Comparison of ENCODE assay signal across 17 mouse cellular contexts in the genomic region with DNA sequence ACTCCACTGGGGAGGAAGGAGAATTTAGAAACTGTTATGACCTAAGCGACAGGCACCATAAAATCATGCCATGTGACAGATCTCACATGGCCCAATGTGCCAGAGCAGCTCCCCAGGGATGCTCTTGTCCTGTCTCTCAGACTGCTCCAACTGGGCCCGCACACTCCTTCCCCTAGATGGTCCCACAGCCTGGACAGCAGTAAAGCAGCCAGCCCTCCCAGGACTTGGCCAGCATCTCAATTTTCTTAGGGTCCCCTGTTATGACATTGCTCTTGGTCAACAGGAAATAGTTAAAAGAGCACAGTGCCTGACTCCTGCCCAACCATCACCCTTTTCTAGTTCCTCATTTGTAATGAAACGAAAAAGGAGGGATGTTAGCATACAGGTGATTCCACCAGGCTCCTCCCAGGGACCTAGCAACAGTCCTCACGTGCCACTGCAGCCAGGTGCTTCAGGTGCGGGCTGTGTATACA. TPM values are rescaled to one million over a fixed set of nuclear protein-coding genes. Genes with fewer than 3 reads are reported as not detected.
DNase-seq lines count a peak whose midpoint lies in the region; ATAC-seq and TF ChIP-seq lines count a peak whose summit lies in the region.
"Had no signal": no experiment of that assay in that cellular context is flagged by ENCODE, and none has a peak within 500 bp of the region (broad histone marks: within the 10 kb centered on the region; RNA-seq: fewer than 3 reads in every experiment).

No protein-coding gene starts in this region.

- peaks cover 24% of the 10 kb centered on the region for H3K4me1 ChIP-seq in kidney, adult 2 months (ENCODE audit: control insufficient read depth, insufficient read depth, low read length)
- H3K4me1 ChIP-seq in kidney, embryonic 14.5 days (ENCODE audit: control insufficient read depth, insufficient read depth, low read length), result peaks cover 22% of the 10 kb centered on the region
- peaks cover 19% of the 10 kb centered on the region for H3K4me1 ChIP-seq in brown adipose tissue, adult 24 weeks (ENCODE audit: control insufficient read depth, insufficient read depth, insufficient read length, low read length)

- H3K4me2 ChIP-seq in kidney, embryonic 14.5 days (replicated peaks; ENCODE audit: low read depth, low read length), result no peak overlapping the region
- H3K4me2 ChIP-seq: embryonic facial prominence, embryonic 13.5 days; hindbrain, embryonic 13.5 days; midbrain, embryonic 11.5 days had no signal

- H3K27ac ChIP-seq in kidney, adult 2 months (ENCODE audit: insufficient read depth, low read depth, low read length), result no peak overlapping the region; the same call in 1 of the 2 replicates
- H3K27ac ChIP-seq in kidney, embryonic 14.5 days (ENCODE audit: low read depth, low read length), result no peak overlapping the region
- H3K27ac ChIP-seq in brown adipose tissue, adult 24 weeks (replicated peaks; ENCODE audit: low read depth, low read length), result peak overlapping the region; percentile 82
- peak overlapping the region; percentile 80 for H3K27ac ChIP-seq in macrophage
- H3K27ac ChIP-seq: embryonic facial prominence, embryonic 13.5 days; hindbrain, embryonic 13.5 days had no signal

- H3K9me3 ChIP-seq in kidney, embryonic 14.5 days (ENCODE audit: control insufficient read depth, low read length), result no peaks in the 10 kb centered on the region
- H3K9me3 ChIP-seq: embryonic facial prominence, embryonic 13.5 days; hindbrain, embryonic 13.5 days had no signal

- no peaks in the 10 kb centered on the region for H3K36me3 ChIP-seq in kidney, adult 2 months (ENCODE audit: control insufficient read depth, insufficient read depth, low read length)
- H3K36me3 ChIP-seq in kidney, embryonic 14.5 days (ENCODE audit: control insufficient read depth, insufficient read depth, low read length), result no peaks in the 10 kb centered on the region
- H3K36me3 ChIP-seq in macrophage (ENCODE audit: inconsistent target), result peaks cover 19% of the 10 kb centered on the region; the same call in 1 of the 2 replicates
- H3K36me3 ChIP-seq: embryonic facial prominence, embryonic 13.5 days; hindbrain, embryonic 13.5 days had no signal

- TF ChIP-seq POLR2A in kidney, adult 2 months (IDR thresholded peaks at IDR 0.05; ENCODE audit: low read depth, low read length), result no peak

- TF ChIP-seq CTCF in kidney, adult 2 months (conservative IDR thresholded peaks at IDR 0.05; ENCODE audit: insufficient read depth, insufficient read length, low read depth, low read length), result no peak

- 68% methylated on average over 5 of the region's 5 CpGs for WGBS in kidney, adult 2 months
- WGBS in kidney, embryonic 14.5 days, result 82% methylated on average over 5 of the region's 5 CpGs
- 28% methylated on average over 5 of the region's 5 CpGs for WGBS in macrophage (ENCODE audit: missing documents)

- H3K27me3 ChIP-seq in kidney, adult 2 months (replicated peaks; ENCODE audit: control insufficient read depth, insufficient read depth, low read length), result no peaks in the 10 kb centered on the region
- no peaks in the 10 kb centered on the region for H3K27me3 ChIP-seq in kidney, embryonic 14.5 days (ENCODE audit: control insufficient read depth, insufficient read depth, low read length)
- H3K27me3 ChIP-seq: embryonic facial prominence, embryonic 13.5 days; hindbrain, embryonic 13.5 days had no signal

- no peak for ATAC-seq in kidney, embryonic 14.5 days (ENCODE audit: low FRiP score, low TSS enrichment)

- H3K9ac ChIP-seq in kidney, embryonic 14.5 days (ENCODE audit: low read depth, low read length), result no peak overlapping the region
- H3K9ac ChIP-seq: embryonic facial prominence, embryonic 13.5 days; hindbrain, embryonic 13.5 days had no signal

- no peak overlapping the region for H3K4me3 ChIP-seq in kidney, adult 2 months (ENCODE audit: insufficient read depth, low read depth, low read length)
- no peak overlapping the region for H3K4me3 ChIP-seq in kidney, embryonic 14.5 days (ENCODE audit: low read length)
- H3K4me3 ChIP-seq in brown adipose tissue, adult 24 weeks (ENCODE audit: insufficient read depth, low read depth, low read length), result no peak overlapping the region
- no peak overlapping the region for H3K4me3 ChIP-seq in macrophage (ENCODE audit: inconsistent target)
- H3K4me3 ChIP-seq: embryonic facial prominence, embryonic 13.5 days; hindbrain, embryonic 13.5 days had no signal

- H3K79me2 ChIP-seq in macrophage (ENCODE audit: inconsistent target), result peaks cover 15% of the 10 kb centered on the region

- DNase-seq in kidney, adult 2 months, result peak; percentile 50
- peak; percentile 72 to 79 for DNase-seq in B cell, adult 2 months
- no peak for DNase-seq in testis, postnatal 10 days (ENCODE audit: low spot score)
- no peak for DNase-seq in ovary, postnatal 14 days (ENCODE audit: low spot score)
- DNase-seq: cerebellum, postnatal 10 days; kidney, postnatal 4 days; lung, adult 2 months; retina, postnatal 1 day; thymus, postnatal 14 days had no signal

RNA-seq across cellular contexts. Expression of a gene that starts 4.2 kb away (rescaled TPM):
- polyA plus RNA-seq in kidney, adult 2 months (2012; rRNA removed), result 32.9 and 35.5 TPM in 2 replicates
- 0.93 and 1.9 TPM in 2 replicates for polyA plus RNA-seq in kidney, embryonic 14.5 days (2014; fragmentation: Nextera tagmentation; extraction: Ambion mirVana)
- polyA plus RNA-seq in brown adipose tissue, adult 24 weeks (2012; ENCODE audit: insufficient read depth, insufficient read length, missing spikeins), result 18.0 and 29.7 TPM in 2 replicates
- total RNA-seq in macrophage (2018; cell fraction: chromatin; rRNA removed), result 100 to 1,000 TPM in 25 of 26 experiments, 10 to 100 TPM in 1; 60.7 to 404 (median 167) TPM
- 10 to 100 TPM; 34.1 to 79.6 (median 45.1) TPM for total RNA-seq in macrophage (2018; cell fraction: cytosol; rRNA removed)
- total RNA-seq in macrophage (2018; cell fraction: nucleus; rRNA removed), result 100 to 1,000 TPM in 14 of 26 experiments, 10 to 100 TPM in 12; 68.7 to 260 (median 106) TPM
- 31.1 to 76.3 TPM (median 53.5 TPM) in 3 replicates for polyA plus RNA-seq in macrophage (2018)

RNA-seq across cellular contexts. Expression of a gene that starts 27.0 kb away (rescaled TPM):
- polyA plus RNA-seq in kidney, adult 2 months (2012; rRNA removed), result 0.09 TPM in 1 of 2 replicates, not detected in the other
- 0.37 and 0.60 TPM in 2 replicates for polyA plus RNA-seq in kidney, embryonic 14.5 days (2014; fragmentation: Nextera tagmentation; extraction: Ambion mirVana)
- polyA plus RNA-seq in brown adipose tissue, adult 24 weeks (2012; ENCODE audit: insufficient read depth, insufficient read length, missing spikeins), result not detected in 2 replicates
- total RNA-seq in macrophage (2018; cell fraction: chromatin; rRNA removed), result 10 to 100 TPM in 1 of 26 experiments, 1 to 10 TPM in 1, not detected in 24; 1.4 to 12.2 TPM
- not detected for total RNA-seq in macrophage (2018; cell fraction: cytosol; rRNA removed)
- total RNA-seq in macrophage (2018; cell fraction: nucleus; rRNA removed), result 1 to 10 TPM in 5 of 26 experiments, not detected in 21; 2.2 to 5.5 (median 3.4) TPM
- not detected in 3 replicates for polyA plus RNA-seq in macrophage (2018)
- total RNA-seq: left cerebral cortex, adult 8-10 months had no signal
- polyA plus RNA-seq: neural tube, embryonic 11.5 days had no signal

RNA-seq across cellular contexts. Expression of a gene that starts 47.8 kb away (rescaled TPM):
- polyA plus RNA-seq in kidney, adult 2 months (2012; rRNA removed), result 140 and 155 TPM in 2 replicates
- 286 and 297 TPM in 2 replicates for polyA plus RNA-seq in kidney, embryonic 14.5 days (2014; fragmentation: Nextera tagmentation; extraction: Ambion mirVana)
- 66.1 and 99.8 TPM in 2 replicates for polyA plus RNA-seq in brown adipose tissue, adult 24 weeks (2012; ENCODE audit: insufficient read depth, insufficient read length, missing spikeins)
- total RNA-seq in macrophage (2018; cell fraction: chromatin; rRNA removed), result 10 to 100 TPM; 24.7 to 76.2 (median 56.8) TPM
- total RNA-seq in macrophage (2018; cell fraction: cytosol; rRNA removed), result 100 to 1,000 TPM in 9 of 26 experiments, 10 to 100 TPM in 17; 76.6 to 116 (median 92.1) TPM
- 10 to 100 TPM; 37.2 to 78.5 (median 53.0) TPM for total RNA-seq in macrophage (2018; cell fraction: nucleus; rRNA removed)
- polyA plus RNA-seq in macrophage (2018), result 73.8 to 122 TPM (median 108 TPM) in 3 replicates

RNA-seq across cellular contexts. Expression of a gene that starts 54.4 kb away (rescaled TPM):
- 53.8 and 67.1 TPM in 2 replicates for polyA plus RNA-seq in kidney, adult 2 months (2012; rRNA removed)
- 1.9 and 2.6 TPM in 2 replicates for polyA plus RNA-seq in kidney, embryonic 14.5 days (2014; fragmentation: Nextera tagmentation; extraction: Ambion mirVana)
- polyA plus RNA-seq in brown adipose tissue, adult 24 weeks (2012; ENCODE audit: insufficient read depth, insufficient read length, missing spikeins), result 18.9 and 19.7 TPM in 2 replicates
- 100 to 1,000 TPM; 124 to 877 (median 414) TPM for total RNA-seq in macrophage (2018; cell fraction: chromatin; rRNA removed)
- total RNA-seq in macrophage (2018; cell fraction: cytosol; rRNA removed), result 100 to 1,000 TPM in 6 of 26 experiments, 10 to 100 TPM in 20; 31.3 to 188 (median 58.0) TPM
- 100 to 1,000 TPM in 23 of 26 experiments, 10 to 100 TPM in 3; 76.4 to 499 (median 338) TPM for total RNA-seq in macrophage (2018; cell fraction: nucleus; rRNA removed)
- 37.2 to 60.7 TPM (median 44.6 TPM) in 3 replicates for polyA plus RNA-seq in macrophage (2018)

Comparison
In these comparisons a context has a peak if more than half of its experiments do, and no peak if none do; other contexts are left out.
1. DNase-seq: peak in kidney, adult 2 months (single experiment) and B cell, adult 2 months (2 of 2); none in testis, postnatal 10 days (single experiment) and ovary, postnatal 14 days (single experiment).
2. H3K27ac ChIP-seq: peak in brown adipose tissue, adult 24 weeks (single experiment) and macrophage (single experiment); none in kidney, adult 2 months (single experiment) and kidney, embryonic 14.5 days (single experiment).